Mouse (Mus musculus): ENCODE measurements at regions not wholly inside any gene's neighbourhood (a gene's known extent, or its start where the extent isn't known, plus 50 kb on each side); places are given as distances from the start of the nearest gene placed in this dataset.

GRCm38 (mm10) chr1:151109333-151109732, 73.0 kb upstream of the Gm47985 start:
- H3K9me3 ChIP-seq (ENCODE audit: control insufficient read depth, low read length): no peaks in the 10 kb centered on the region
- H3K27me3 ChIP-seq (ENCODE audit: control insufficient read depth, insufficient read depth, low read length): no peaks in the 10 kb centered on the region
- no peak overlapping the region for H3K27ac ChIP-seq (ENCODE audit: low read depth, low read length)
- H3K36me3 ChIP-seq (ENCODE audit: control insufficient read depth, insufficient read depth, low read length): no peaks in the 10 kb centered on the region
- no peak for ATAC-seq (ENCODE audit: low read depth)
- H3K4me2 ChIP-seq (ENCODE audit: low read depth, low read length): no peak overlapping the region
- H3K9ac ChIP-seq (replicated peaks; ENCODE audit: low read depth, low read length): no peak overlapping the region
- WGBS: 97% methylated on average over 2 of the region's 2 CpGs
- H3K4me3 ChIP-seq (ENCODE audit: low read depth, low read length): no peak overlapping the region
- no peaks in the 10 kb centered on the region for H3K4me1 ChIP-seq (ENCODE audit: control insufficient read depth, insufficient read depth, low read length)

- H3K27ac ChIP-seq (ENCODE audit: low read depth, low read length): no peak overlapping the region
- no peaks in the 10 kb centered on the region for H3K27me3 ChIP-seq (ENCODE audit: control insufficient read depth, insufficient read depth, low read length)
- 66% methylated on average over 4 of the region's 4 CpGs for WGBS
- no peaks in the 10 kb centered on the region for H3K36me3 ChIP-seq (ENCODE audit: control insufficient read depth, insufficient read depth, low read length)
- H3K9ac ChIP-seq (replicated peaks; ENCODE audit: low read depth, low read length): no peak overlapping the region
- ATAC-seq (ENCODE audit: low read depth): no peak
- no peak overlapping the region for H3K4me2 ChIP-seq (ENCODE audit: low read depth, low read length)
- H3K9me3 ChIP-seq (ENCODE audit: control insufficient read depth, low read length): no peaks in the 10 kb centered on the region
- H3K4me3 ChIP-seq (ENCODE audit: low read depth, low read length): no peak overlapping the region
- H3K4me1 ChIP-seq (ENCODE audit: control insufficient read depth, insufficient read depth, low read length): no peaks in the 10 kb centered on the region
Observed at GRCm38 (mm10) chr1:151110412-151110811, 71.9 kb upstream of the Gm47985 start.

GRCm38 (mm10) chr1:151111683-151112082, 70.7 kb upstream of the Gm47985 start:
- 54% methylated on average over 6 of the region's 6 CpGs for WGBS
- no peaks in the 10 kb centered on the region for H3K36me3 ChIP-seq (ENCODE audit: control insufficient read depth, insufficient read depth, low read length)
- no peaks in the 10 kb centered on the region for H3K4me1 ChIP-seq (ENCODE audit: control insufficient read depth, insufficient read depth, low read length)
- H3K27ac ChIP-seq (ENCODE audit: low read depth, low read length): no peak overlapping the region
- no peaks in the 10 kb centered on the region for H3K27me3 ChIP-seq (ENCODE audit: control insufficient read depth, insufficient read depth, low read length)
- no peak overlapping the region for H3K4me2 ChIP-seq (ENCODE audit: low read depth, low read length)
- no peak overlapping the region for H3K9ac ChIP-seq (replicated peaks; ENCODE audit: low read depth, low read length)
- no peaks in the 10 kb centered on the region for H3K9me3 ChIP-seq (ENCODE audit: control insufficient read depth, low read length)
- no peak for ATAC-seq (ENCODE audit: low read depth)
- no peak overlapping the region for H3K4me3 ChIP-seq (ENCODE audit: low read depth, low read length)

- peak; percentile 71; the same call in 1 of the 2 replicates for ATAC-seq (ENCODE audit: low read depth)
- no peak overlapping the region for H3K9ac ChIP-seq (replicated peaks; ENCODE audit: low read depth, low read length)
- H3K9me3 ChIP-seq (ENCODE audit: control insufficient read depth, low read length): no peaks in the 10 kb centered on the region
- WGBS: 4% methylated on average over 2 of the region's 2 CpGs
- no peak overlapping the region for H3K4me3 ChIP-seq (ENCODE audit: low read depth, low read length)
- H3K4me1 ChIP-seq (ENCODE audit: control insufficient read depth, insufficient read depth, low read length): no peaks in the 10 kb centered on the region
- H3K36me3 ChIP-seq (ENCODE audit: control insufficient read depth, insufficient read depth, low read length): no peaks in the 10 kb centered on the region
- no peaks in the 10 kb centered on the region for H3K27me3 ChIP-seq (ENCODE audit: control insufficient read depth, insufficient read depth, low read length)
- H3K27ac ChIP-seq (ENCODE audit: low read depth, low read length): no peak overlapping the region
- H3K4me2 ChIP-seq (ENCODE audit: low read depth, low read length): no peak overlapping the region
Observed at GRCm38 (mm10) chr1:151112390-151112789, 69.9 kb upstream of the Gm47985 start.

GRCm38 (mm10) chr1:151113199-151113598, 69.1 kb upstream of the Gm47985 start:
- Histone ChIP-seq H3K27me3 (ENCODE audit: control insufficient read depth, insufficient read depth, low read length) (no peaks in the 10 kb centered on the region), H3K4me2 (ENCODE audit: low read depth, low read length) (no peak overlapping the region), H3K27ac (ENCODE audit: low read depth, low read length) (no peak overlapping the region), H3K36me3 (ENCODE audit: control insufficient read depth, insufficient read depth, low read length) (no peaks in the 10 kb centered on the region), H3K4me1 (ENCODE audit: control insufficient read depth, insufficient read depth, low read length) (no peaks in the 10 kb centered on the region), H3K9ac (replicated peaks; ENCODE audit: low read depth, low read length) (no peak overlapping the region), H3K4me3 (ENCODE audit: low read depth, low read length) (no peak overlapping the region), H3K9me3 (ENCODE audit: control insufficient read depth, low read length) (no peaks in the 10 kb centered on the region)
- no peak for ATAC-seq (ENCODE audit: low read depth)
- 65% methylated on average over 2 of the region's 2 CpGs for WGBS

- no peaks in the 10 kb centered on the region for H3K27me3 ChIP-seq (ENCODE audit: control insufficient read depth, insufficient read depth, low read length)
- H3K36me3 ChIP-seq (ENCODE audit: control insufficient read depth, insufficient read depth, low read length): no peaks in the 10 kb centered on the region
- no peaks in the 10 kb centered on the region for H3K4me1 ChIP-seq (ENCODE audit: control insufficient read depth, insufficient read depth, low read length)
- no peak overlapping the region for H3K4me3 ChIP-seq (ENCODE audit: low read depth, low read length)
- H3K27ac ChIP-seq (ENCODE audit: low read depth, low read length): no peak overlapping the region
- WGBS: 48% methylated on average over 4 of the region's 4 CpGs
- H3K9ac ChIP-seq (replicated peaks; ENCODE audit: low read depth, low read length): no peak overlapping the region
- no peaks in the 10 kb centered on the region for H3K9me3 ChIP-seq (ENCODE audit: control insufficient read depth, low read length)
- H3K4me2 ChIP-seq (ENCODE audit: low read depth, low read length): no peak overlapping the region
- no peak for ATAC-seq (ENCODE audit: low read depth)
Observed at GRCm38 (mm10) chr1:151118530-151118929, 63.8 kb upstream of the Gm47985 start.

- H3K4me3 ChIP-seq (ENCODE audit: low read depth, low read length): no peak overlapping the region
- ATAC-seq (ENCODE audit: low read depth): no peak
Observed at GRCm38 (mm10) chr1:151118982-151119381, 63.4 kb upstream of the Gm47985 start.

GRCm38 (mm10) chr1:151119566-151119965, 62.8 kb upstream of the Gm47985 start:
- Histone ChIP-seq H3K4me3 (ENCODE audit: low read depth, low read length) (no peak overlapping the region), H3K4me2 (ENCODE audit: low read depth, low read length) (no peak overlapping the region), H3K27ac (ENCODE audit: low read depth, low read length) (no peak overlapping the region), H3K36me3 (ENCODE audit: control insufficient read depth, insufficient read depth, low read length) (no peaks in the 10 kb centered on the region), H3K27me3 (ENCODE audit: control insufficient read depth, insufficient read depth, low read length) (no peaks in the 10 kb centered on the region), H3K4me1 (ENCODE audit: control insufficient read depth, insufficient read depth, low read length) (no peaks in the 10 kb centered on the region), H3K9ac (replicated peaks; ENCODE audit: low read depth, low read length) (no peak overlapping the region), H3K9me3 (ENCODE audit: control insufficient read depth, low read length) (no peaks in the 10 kb centered on the region)
- ATAC-seq (ENCODE audit: low read depth): no peak
- 89% methylated on average over 7 of the region's 7 CpGs for WGBS

More at GRCm38 (mm10) chr1:151118982-151119381, 63.4 kb upstream of the Gm47985 start:
- H3K9ac ChIP-seq (replicated peaks; ENCODE audit: low read depth, low read length): no peak overlapping the region
- 91% methylated on average over 4 of the region's 4 CpGs for WGBS
- no peaks in the 10 kb centered on the region for H3K9me3 ChIP-seq (ENCODE audit: control insufficient read depth, low read length)
- H3K4me2 ChIP-seq (ENCODE audit: low read depth, low read length): no peak overlapping the region
- no peaks in the 10 kb centered on the region for H3K4me1 ChIP-seq (ENCODE audit: control insufficient read depth, insufficient read depth, low read length)
- H3K27ac ChIP-seq (ENCODE audit: low read depth, low read length): no peak overlapping the region
- H3K27me3 ChIP-seq (ENCODE audit: control insufficient read depth, insufficient read depth, low read length): no peaks in the 10 kb centered on the region
- no peaks in the 10 kb centered on the region for H3K36me3 ChIP-seq (ENCODE audit: control insufficient read depth, insufficient read depth, low read length)

GRCm38 (mm10) chr1:151121686-151122085, 60.7 kb upstream of the Gm47985 start:
- H3K27ac ChIP-seq (ENCODE audit: low read depth, low read length): no peak overlapping the region
- no peaks in the 10 kb centered on the region for H3K36me3 ChIP-seq (ENCODE audit: control insufficient read depth, insufficient read depth, low read length)
- H3K27me3 ChIP-seq (ENCODE audit: control insufficient read depth, insufficient read depth, low read length): no peaks in the 10 kb centered on the region
- no peak for ATAC-seq (ENCODE audit: low read depth)
- H3K4me2 ChIP-seq (ENCODE audit: low read depth, low read length): no peak overlapping the region
- H3K9me3 ChIP-seq (ENCODE audit: control insufficient read depth, low read length): no peaks in the 10 kb centered on the region
- no peaks in the 10 kb centered on the region for H3K4me1 ChIP-seq (ENCODE audit: control insufficient read depth, insufficient read depth, low read length)
- H3K4me3 ChIP-seq (ENCODE audit: low read depth, low read length): no peak overlapping the region
- no peak overlapping the region for H3K9ac ChIP-seq (replicated peaks; ENCODE audit: low read depth, low read length)
- WGBS: 97% methylated on average over 2 of the region's 2 CpGs

GRCm38 (mm10) chr1:151123964-151124363, 58.4 kb upstream of the Gm47985 start:
- Histone ChIP-seq H3K36me3 (ENCODE audit: control insufficient read depth, insufficient read depth, low read length) (no peaks in the 10 kb centered on the region), H3K9ac (replicated peaks; ENCODE audit: low read depth, low read length) (no peak overlapping the region), H3K4me1 (ENCODE audit: control insufficient read depth, insufficient read depth, low read length) (no peaks in the 10 kb centered on the region), H3K27me3 (ENCODE audit: control insufficient read depth, insufficient read depth, low read length) (no peaks in the 10 kb centered on the region), H3K27ac (ENCODE audit: low read depth, low read length) (no peak overlapping the region), H3K4me3 (ENCODE audit: low read depth, low read length) (no peak overlapping the region), H3K9me3 (ENCODE audit: control insufficient read depth, low read length) (no peaks in the 10 kb centered on the region), H3K4me2 (ENCODE audit: low read depth, low read length) (no peak overlapping the region)
- ATAC-seq (ENCODE audit: low read depth): no peak
- 95% methylated on average over 7 of the region's 7 CpGs for WGBS
